Mouse (Mus musculus): ENCODE measurements around the gene Cpne6.

Gene Cpne6

DNA sequence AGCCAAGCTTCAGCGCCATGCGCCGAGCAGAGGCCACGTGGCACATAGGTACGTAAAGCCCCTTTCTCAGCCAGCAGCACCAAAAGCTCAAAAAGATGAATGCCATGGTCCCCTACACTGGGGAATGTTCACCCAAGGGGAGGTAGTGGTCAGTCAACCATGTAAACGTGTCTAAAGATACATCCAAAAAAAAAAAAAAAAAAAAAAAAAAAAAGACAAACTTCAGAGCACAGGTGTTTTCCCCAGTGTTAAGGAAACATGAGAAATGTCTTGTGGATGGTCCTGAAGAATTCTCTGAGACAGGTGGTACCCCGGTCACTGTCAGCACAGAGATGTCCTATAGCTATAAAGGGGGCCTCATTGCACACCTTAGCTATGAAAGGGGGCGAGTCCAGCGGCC, 4.6 kb upstream of the Cpne6 start:
- DNase-seq, result no peak

- no peak for DNase-seq
Measured at GRCm38 (mm10) chr14:55507801-55508200, 2.4 kb upstream of the Cpne6 start.

GRCm38 (mm10) chr14:55509540-55509939, 705 bp upstream of the Cpne6 start:
- peak; percentile 78 for DNase-seq

DNA sequence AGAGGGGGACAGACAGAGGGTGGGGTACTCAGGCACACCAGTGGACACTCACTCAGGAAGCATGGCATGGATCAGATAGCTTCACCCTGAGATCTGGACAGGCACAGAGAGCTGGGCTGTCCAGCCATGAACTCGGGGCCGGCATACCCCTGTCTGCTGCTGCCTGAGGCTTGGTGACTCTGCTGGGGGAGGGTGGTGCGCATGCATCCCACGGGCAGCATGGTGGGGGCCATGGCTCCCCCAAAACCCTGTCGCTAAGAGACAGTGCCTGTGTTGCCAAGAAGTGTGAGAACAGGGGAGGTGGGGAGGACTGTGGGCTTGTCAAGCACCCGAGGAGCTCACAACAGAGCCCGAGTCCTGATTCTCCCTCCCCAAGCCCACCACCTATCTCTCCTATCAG, 792 bp downstream of the Cpne6 start:
- peak; percentile 77 for DNase-seq

- peak; percentile 77 for DNase-seq
Measured at GRCm38 (mm10) chr14:55513927-55514326, 3.7 kb downstream of the Cpne6 start.

- no peak for DNase-seq
Measured at GRCm38 (mm10) chr14:55515846-55516245, 5.6 kb downstream of the Cpne6 start.

GRCm38 (mm10) chr14:55518897-55519296, 8.7 kb downstream of the Cpne6 start:
- DNase-seq, result no peak

- peak; percentile 85 for DNase-seq
Measured at GRCm38 (mm10) chr14:55519604-55520003, 9.4 kb downstream of the Cpne6 start.

DNA sequence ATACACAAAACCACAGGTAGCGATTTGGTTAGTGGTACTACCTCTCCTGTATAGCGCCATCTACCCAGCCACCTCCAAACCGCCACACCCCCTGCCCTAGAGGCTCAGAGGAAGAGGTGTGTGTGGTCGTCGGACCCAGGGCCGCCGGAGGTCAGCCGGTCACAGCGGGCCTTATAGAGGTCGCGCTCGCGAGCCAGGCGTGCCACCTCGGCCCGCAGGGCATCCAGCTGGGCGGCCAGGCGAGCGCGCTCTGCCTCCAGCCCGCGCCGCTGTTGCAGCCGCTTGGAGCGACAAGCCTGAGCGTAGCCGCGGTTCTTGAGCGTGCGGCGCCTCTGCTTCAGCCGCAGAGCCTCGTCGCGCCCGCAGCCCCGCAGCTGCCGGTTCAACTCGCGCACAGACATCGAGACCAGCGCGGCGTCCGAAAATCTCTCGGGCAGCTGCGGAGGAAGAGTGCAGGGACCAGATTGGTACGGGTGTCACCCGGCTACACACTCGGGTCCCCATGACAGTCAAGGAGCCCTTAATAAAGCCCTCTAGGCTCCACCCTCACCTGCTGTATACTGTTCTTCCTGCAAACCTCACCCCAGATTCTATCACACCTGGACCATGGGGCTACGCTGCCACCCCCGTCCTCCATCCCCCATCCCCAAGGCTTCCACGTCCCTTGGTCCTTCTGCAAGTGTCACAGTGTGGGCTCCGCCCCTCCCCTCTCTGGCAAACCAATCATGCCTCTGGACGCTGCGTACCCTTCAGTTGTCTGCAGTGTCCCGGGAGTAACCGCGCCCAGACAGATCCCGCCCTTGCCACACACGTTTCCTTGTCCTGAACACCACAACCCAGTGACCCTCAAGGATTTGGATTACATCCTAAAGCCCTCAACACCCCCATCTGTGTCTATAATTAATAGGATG, 10.5 kb downstream of the Cpne6 start:
- DNase-seq, result peak; percentile 86

- DNase-seq, result no peak
Measured at GRCm38 (mm10) chr14:55524062-55524461, 13.8 kb downstream of the Cpne6 start.

GRCm38 (mm10) chr14:55524785-55525184, 14.5 kb downstream of the Cpne6 start, which contains the start of gene Nrl:
Gene Nrl (minus strand): TSS chr14:55524981.
- DNase-seq, result peak; percentile 81

DNA sequence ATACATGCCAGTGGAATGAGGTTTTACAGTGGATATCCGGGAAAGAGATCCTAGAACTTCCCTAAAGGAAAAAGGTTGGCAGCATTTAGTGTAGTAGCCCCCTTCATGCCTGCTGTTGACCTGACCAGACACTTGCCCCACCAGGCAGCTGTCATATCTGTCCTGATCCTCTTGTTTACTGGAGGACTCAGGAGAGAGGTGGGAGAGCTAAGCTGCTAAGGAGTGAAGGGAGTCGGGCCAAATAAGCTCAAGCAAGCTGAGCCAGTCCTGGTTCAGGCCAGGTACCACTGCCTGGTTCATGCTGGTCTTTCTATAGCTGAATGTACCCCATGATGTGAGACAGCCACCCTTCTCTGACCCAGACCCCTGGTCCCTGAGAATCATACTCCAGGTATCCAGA, 16.4 kb downstream of the Cpne6 start:
- no peak for DNase-seq

DNA sequence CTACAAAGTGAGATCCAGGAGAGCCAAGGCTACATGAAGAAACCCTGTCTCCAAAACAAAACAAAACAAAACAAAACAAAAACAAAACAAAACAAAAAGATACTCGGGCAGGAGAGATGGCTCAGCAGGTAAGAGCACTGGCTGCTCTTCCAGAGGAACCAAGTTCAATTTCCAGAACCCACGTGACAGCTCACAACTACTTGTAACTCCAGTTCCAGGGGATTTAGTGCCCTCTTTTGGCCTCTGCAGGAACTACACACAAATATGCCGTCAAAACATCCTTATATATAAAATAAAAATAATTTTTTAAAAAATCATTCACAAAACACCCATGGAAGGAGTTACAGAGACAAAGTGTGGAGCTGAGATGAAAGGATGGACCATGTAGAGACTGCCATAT, 17.7 kb downstream of the Cpne6 start:
- no peak for DNase-seq

- DNase-seq, result no peak
Measured at GRCm38 (mm10) chr14:55536116-55536745, 26.0 kb downstream of the Cpne6 start.

- peak; percentile 100 for DNase-seq
Measured at GRCm38 (mm10) chr14:55540067-55540786, 30.0 kb downstream of the Cpne6 start, which contains the start of gene Pck2. Gene Pck2 (plus strand): TSS chr14:55540266.

GRCm38 (mm10) chr14:55540787-55541321, 30.6 kb downstream of the Cpne6 start:
- DNase-seq, result peak; percentile 99

DNA sequence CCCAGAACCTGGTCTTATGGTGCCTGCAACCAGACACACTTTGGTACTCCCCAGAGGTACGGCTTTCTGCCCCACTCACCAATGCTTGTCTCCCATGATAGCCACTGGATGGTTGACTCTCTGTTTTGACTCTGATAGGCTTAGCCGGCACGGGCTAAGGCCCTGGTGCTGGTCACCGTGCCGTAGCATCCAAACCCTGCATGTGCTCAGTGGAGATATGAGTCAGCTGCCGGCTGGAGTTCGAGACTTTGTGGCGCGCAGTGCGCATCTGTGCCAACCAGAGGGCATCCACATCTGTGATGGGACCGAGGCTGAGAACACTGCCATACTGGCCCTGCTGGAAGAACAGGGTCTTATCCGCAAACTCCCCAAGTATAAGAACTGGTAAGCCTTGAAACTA, 32.0 kb downstream of the Cpne6 start:
- DNase-seq, result no peak

DNA sequence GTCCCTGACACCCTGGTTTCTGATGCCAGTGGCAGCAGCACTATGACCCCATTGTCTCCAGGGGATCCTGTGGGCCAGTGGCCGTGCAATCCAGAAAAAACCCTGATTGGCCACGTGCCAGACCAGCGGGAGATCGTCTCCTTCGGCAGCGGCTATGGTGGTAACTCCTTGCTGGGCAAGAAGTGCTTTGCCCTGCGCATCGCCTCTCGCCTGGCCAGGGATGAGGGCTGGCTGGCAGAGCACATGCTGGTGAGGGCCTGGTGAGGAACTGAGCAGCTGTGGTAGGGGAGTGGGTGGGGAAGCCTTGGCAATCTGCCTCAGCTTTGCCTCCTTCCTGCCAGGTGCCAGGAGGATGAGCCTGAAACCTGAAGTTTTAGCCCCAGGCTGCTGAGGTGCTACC, 34.1 kb downstream of the Cpne6 start:
- no peak for DNase-seq

- no peak for DNase-seq
Measured at GRCm38 (mm10) chr14:55550191-55550590, 39.9 kb downstream of the Cpne6 start.

- no peak for DNase-seq
Measured at GRCm38 (mm10) chr14:55551347-55551746, 41.1 kb downstream of the Cpne6 start.

GRCm38 (mm10) chr14:55551794-55552193, 41.5 kb downstream of the Cpne6 start:
- no peak for DNase-seq

DNA sequence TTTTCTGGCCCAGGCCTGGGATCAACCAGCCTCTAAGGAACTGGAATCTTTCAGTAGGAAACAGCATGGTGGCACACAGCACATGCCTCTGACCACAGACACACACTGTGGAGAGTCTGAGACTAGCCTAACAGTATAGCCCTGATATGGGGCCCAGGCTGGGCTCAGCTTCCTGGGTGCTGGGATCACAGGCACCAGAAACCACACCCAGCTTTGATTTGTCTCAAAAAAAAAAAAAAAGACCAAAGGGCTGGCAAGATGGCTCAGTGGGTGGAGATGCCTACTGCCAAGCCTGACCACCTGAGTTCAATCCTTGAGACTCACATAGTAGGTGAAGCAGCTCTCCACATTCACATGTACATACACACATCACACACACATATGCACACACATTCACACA, 44.4 kb downstream of the Cpne6 start:
- no peak for DNase-seq

GRCm38 (mm10) chr14:55555788-55556187, 45.5 kb downstream of the Cpne6 start:
- no peak for DNase-seq

Data from heart, adult 11 months (tissue).